Mouse (Mus musculus) c-Kit-positive CD71-positive TER-119-negative erythroid progenitor cells, embryonic 14.5 days (primary cell): ENCODE data around the gene Preb.

Source experiments
- DNase-seq: peaks from one replicate; pipeline ENCODE4 v3.0.0-alpha.2; 2013; ENCODE audit warnings: low read depth

The Preb gene

GRCm38 (mm10) chr5:30954556-30954955, 5.6 kb downstream of the Preb start:
- DNase-seq: no peak

GRCm38 (mm10) chr5:30954065-30954464, 6.1 kb downstream of the Preb start:
- DNase-seq: no peak

GRCm38 (mm10) chr5:30952551-30952950, 7.6 kb downstream of the Preb start:
- no peak for DNase-seq

GRCm38 (mm10) chr5:30951706-30952105, 8.5 kb downstream of the Preb start:
- no peak for DNase-seq

GRCm38 (mm10) chr5:30950922-30951321, 9.2 kb downstream of the Preb start:
- no peak for DNase-seq

- DNase-seq: no peak
These were observed 9.7 kb downstream of the Preb start for GRCm38 (mm10) chr5:30950451-30950850.

- DNase-seq: peak; percentile 78
These were observed 10.4 kb downstream of the Preb start for GRCm38 (mm10) chr5:30949654-30950326.

- DNase-seq: no peak
These were observed 11.5 kb downstream of the Preb start for GRCm38 (mm10) chr5:30948620-30949019.

GRCm38 (mm10) chr5:30944956-30945781, 15.0 kb downstream of the Preb start, which contains the start of gene Cgref1:
TSS of gene Cgref1 (minus strand) at chr5:30945591.
- DNase-seq: peak; percentile 19

GRCm38 (mm10) chr5:30944344-30944743, 15.8 kb downstream of the Preb start:
- DNase-seq: no peak

- peak; percentile 20 for DNase-seq
These were observed 17.2 kb downstream of the Preb start for GRCm38 (mm10) chr5:30943004-30943403.

- DNase-seq: no peak
These were observed 25.3 kb downstream of the Preb start for GRCm38 (mm10) chr5:30934725-30935461.

- no peak for DNase-seq
These were observed 26.5 kb downstream of the Preb start for GRCm38 (mm10) chr5:30933705-30934104.

GRCm38 (mm10) chr5:30931378-30931777, 28.8 kb downstream of the Preb start:
- no peak for DNase-seq

- DNase-seq: no peak
These were observed 29.3 kb downstream of the Preb start for GRCm38 (mm10) chr5:30930846-30931245.

GRCm38 (mm10) chr5:30930121-30930520, 30.0 kb downstream of the Preb start:
- DNase-seq: no peak

GRCm38 (mm10) chr5:30927945-30928529, 32.1 kb downstream of the Preb start:
- no peak for DNase-seq

- no peak for DNase-seq
These were observed 34.1 kb downstream of the Preb start for GRCm38 (mm10) chr5:30926073-30926472.

- DNase-seq: no peak
These were observed 34.9 kb downstream of the Preb start for GRCm38 (mm10) chr5:30925217-30925616.

GRCm38 (mm10) chr5:30924614-30925013, 35.5 kb downstream of the Preb start:
- DNase-seq: no peak

GRCm38 (mm10) chr5:30923119-30923518, 37.0 kb downstream of the Preb start:
- DNase-seq: no peak

- no peak for DNase-seq
These were observed 37.5 kb downstream of the Preb start for GRCm38 (mm10) chr5:30922581-30923041.
